Mouse (Mus musculus): Measurements from ENCODE around the gene Rfx2.

DNA sequence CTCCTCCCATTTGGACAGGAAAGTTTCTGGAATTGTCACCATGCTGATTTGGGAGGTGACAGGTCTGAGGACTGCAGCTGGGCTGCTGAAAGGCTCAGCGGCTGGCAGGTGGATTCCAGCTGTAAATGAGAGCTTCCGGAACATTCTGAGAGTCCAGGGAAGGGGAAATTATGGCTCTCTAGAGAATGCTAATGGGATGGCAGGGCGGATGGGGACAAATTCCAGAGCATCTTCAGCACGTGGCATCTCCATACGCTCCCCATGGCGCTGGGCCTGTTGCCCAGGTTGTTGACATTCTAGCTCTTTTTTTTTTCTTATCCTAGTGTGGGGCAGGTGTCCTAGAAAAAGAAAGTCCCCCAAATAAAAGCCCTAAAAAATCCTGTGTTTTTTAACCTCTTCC lies 101.7 kb downstream of the Rfx2 start:
- no peak for TF ChIP-seq CTCF (IDR thresholded peaks at IDR 0.05; ENCODE audit: low read depth)
- TF ChIP-seq EP300 (optimal IDR thresholded peaks at IDR 0.05): no peak
